Mouse (Mus musculus) limb, embryonic 14.5 days (tissue): ENCODE results near the gene Celf2. TPM values are rescaled to one million over a fixed set of nuclear protein-coding genes. Genes with fewer than 3 reads are reported as not detected.

Source experiments
- ATAC-seq: fragments of 200-750 bp; cut with Nextera tagmentation; 2 replicates; pipeline ENCODE4 v1.8.0; 2017; ENCODE audit warnings: low read depth, moderate number of reproducible peaks, moderate TSS enrichment; ENCODE audit not compliant: low FRiP score
- DNase-seq: peaks from one replicate; pipeline ENCODE4 v3.0.0-alpha.2; 2015; ENCODE audit warnings: low spot score
- H3K27ac ChIP-seq: fragments of 300-500 bp; sonication (generic); replicated peaks from 2 replicates; pipeline ENCODE4 v1.5.1; 2014; ENCODE audit warnings: low read depth, mild to moderate bottlenecking, low read length, moderate library complexity, mixed read lengths
- H3K27me3 ChIP-seq: fragments of 300-500 bp; sonication (generic); 2 replicates; pipeline ENCODE4 v1.6.1; 2014; ENCODE audit warnings: low read length, mixed read lengths; ENCODE audit not compliant: control insufficient read depth, insufficient read depth
- H3K36me3 ChIP-seq: fragments of 300-500 bp; sonication (generic); 2 replicates; pipeline ENCODE4 v1.6.1; 2014; ENCODE audit warnings: mild to moderate bottlenecking, low read length, moderate library complexity, mixed read lengths; ENCODE audit not compliant: control insufficient read depth, insufficient read depth
- H3K4me1 ChIP-seq: fragments of 300-500 bp; sonication (generic); 2 replicates; pipeline ENCODE4 v1.6.1; 2014; ENCODE audit warnings: antibody characterized with exemption, low read length, mixed read lengths; ENCODE audit not compliant: control insufficient read depth, insufficient read depth
- H3K4me2 ChIP-seq: fragments of 300-500 bp; sonication (generic); replicated peaks from 2 replicates; pipeline ENCODE4 v1.6.1; 2014; ENCODE audit warnings: low read depth, mild to moderate bottlenecking, low read length, moderate library complexity; ENCODE audit not compliant: severe bottlenecking
- H3K4me3 ChIP-seq: fragments of 300-500 bp; sonication (generic); replicated peaks from 2 replicates; pipeline ENCODE4 v1.5.1; 2014; ENCODE audit warnings: low read length
- H3K9ac ChIP-seq: fragments of 300-500 bp; sonication (generic); 2 replicates; pipeline ENCODE4 v1.6.1; 2014; ENCODE audit warnings: mild to moderate bottlenecking, low read depth, low read length, moderate library complexity; ENCODE audit not compliant: severe bottlenecking
- H3K9me3 ChIP-seq: fragments of 300-500 bp; sonication (generic); 2 replicates; pipeline ENCODE4 v1.6.1; 2016; ENCODE audit warnings: low read length; ENCODE audit not compliant: control insufficient read depth
- POLR2A ChIP-seq: fragments of 200-500 bp; IDR thresholded peaks from 2 replicates; pipeline ENCODE4 v1.8.0; 2012; ENCODE audit warnings: inconsistent platforms, mild to moderate bottlenecking, moderate library complexity, borderline replicate concordance; ENCODE audit not compliant: insufficient read depth, insufficient read length; ENCODE audit errors: extremely low read depth
- WGBS: fragments of 180-500 bp; shearing (Covaris S2); extraction: QIAGEN DNeasy Blood & Tissue Kit; methylation state at CpG from one replicate; pipeline ENCODE4 v1.1.7; 2014; 5-methylcytosine and 5-hydroxymethylcytosine counted together
- polyA plus RNA-seq, 2 experiments: library from polyadenylated mRNA; depleted of rRNA in 1 of 2; stranded (reverse) in 1 of 2; unstranded in 1 of 2; fragments of >200 nt; fragmentation: Nextera tagmentation in 1 of 2; extraction: Ambion mirVana in 1 of 2; gene quantifications; 2 replicates each; pipeline versions ENCODE4 v1.2.1 to v1.2.3; 2012 to 2014

Gene Celf2
- polyA plus RNA-seq, 2 experiments: 55.3 to 75.1 TPM

- H3K9me3 ChIP-seq: no peaks in the 10 kb centered on the region
- no peak overlapping the region for H3K4me2 ChIP-seq
- WGBS: 47% methylated on average over 4 of the region's 4 CpGs
- no peaks in the 10 kb centered on the region for H3K4me1 ChIP-seq
- TF ChIP-seq POLR2A: no peak
- DNase-seq: peak; percentile 28
- no peak overlapping the region for H3K4me3 ChIP-seq
- no peaks in the 10 kb centered on the region for H3K36me3 ChIP-seq
- H3K9ac ChIP-seq: no peak overlapping the region
- no peak overlapping the region for H3K27ac ChIP-seq
- no peaks in the 10 kb centered on the region for H3K27me3 ChIP-seq
- ATAC-seq: peak; percentile 71
Observed at GRCm38 (mm10) chr2:6667611-6668010, 841.8 kb downstream of the Celf2 start.

- no peak overlapping the region for H3K4me2 ChIP-seq
- no peaks in the 10 kb centered on the region for H3K27me3 ChIP-seq
- H3K9ac ChIP-seq: no peak overlapping the region
- no peaks in the 10 kb centered on the region for H3K4me1 ChIP-seq
- DNase-seq (no peak), ATAC-seq (no peak)
- no peaks in the 10 kb centered on the region for H3K36me3 ChIP-seq
- no peak overlapping the region for H3K27ac ChIP-seq
- WGBS: 85% methylated on average over 4 of the region's 4 CpGs
- no peak overlapping the region for H3K4me3 ChIP-seq
- no peak for TF ChIP-seq POLR2A
- H3K9me3 ChIP-seq: no peaks in the 10 kb centered on the region
Observed at GRCm38 (mm10) chr2:6659834-6660233, 849.5 kb downstream of the Celf2 start.

- H3K27me3 ChIP-seq: no peaks in the 10 kb centered on the region
- H3K4me3 ChIP-seq: no peak overlapping the region
- H3K4me2 ChIP-seq: no peak overlapping the region
- DNase-seq (no peak), ATAC-seq (no peak)
- H3K36me3 ChIP-seq: no peaks in the 10 kb centered on the region
- WGBS: 62% methylated on average over 6 of the region's 6 CpGs
- H3K9ac ChIP-seq: no peak overlapping the region
- H3K9me3 ChIP-seq: no peaks in the 10 kb centered on the region
- TF ChIP-seq POLR2A: no peak
- H3K4me1 ChIP-seq: no peaks in the 10 kb centered on the region
- no peak overlapping the region for H3K27ac ChIP-seq
Observed at GRCm38 (mm10) chr2:6653719-6654118, 855.6 kb downstream of the Celf2 start.

GRCm38 (mm10) chr2:6651697-6652096 is 857.7 kb downstream of the Celf2 start:
- Histone ChIP-seq H3K27me3 (no peaks in the 10 kb centered on the region), H3K9ac (no peak overlapping the region), H3K27ac (no peak overlapping the region), H3K4me2 (no peak overlapping the region), H3K9me3 (no peaks in the 10 kb centered on the region), H3K4me1 (no peaks in the 10 kb centered on the region), H3K4me3 (no peak overlapping the region), H3K36me3 (no peaks in the 10 kb centered on the region)
- no peak for TF ChIP-seq POLR2A
- no peak for DNase-seq
- WGBS: 62% methylated on average over 1 of the region's 1 CpGs
- ATAC-seq: no peak

GRCm38 (mm10) chr2:6648877-6649276 is 860.5 kb downstream of the Celf2 start:
- WGBS: 76% methylated on average over 6 of the region's 6 CpGs
- Histone ChIP-seq H3K36me3 (no peaks in the 10 kb centered on the region), H3K27me3 (no peaks in the 10 kb centered on the region), H3K4me2 (no peak overlapping the region), H3K9me3 (no peaks in the 10 kb centered on the region), H3K4me1 (no peaks in the 10 kb centered on the region), H3K27ac (no peak overlapping the region), H3K4me3 (no peak overlapping the region), H3K9ac (no peak overlapping the region)
- ATAC-seq (no peak), DNase-seq (no peak)
- no peak for TF ChIP-seq POLR2A

- H3K36me3 ChIP-seq: no peaks in the 10 kb centered on the region
- no peak overlapping the region for H3K4me2 ChIP-seq
- no peaks in the 10 kb centered on the region for H3K4me1 ChIP-seq
- no peaks in the 10 kb centered on the region for H3K27me3 ChIP-seq
- no peak overlapping the region for H3K4me3 ChIP-seq
- WGBS: 82% methylated on average over 4 of the region's 4 CpGs
- H3K9me3 ChIP-seq: no peaks in the 10 kb centered on the region
- no peak overlapping the region for H3K27ac ChIP-seq
- no peak overlapping the region for H3K9ac ChIP-seq
- TF ChIP-seq POLR2A: no peak
- no peak for DNase-seq
- ATAC-seq: no peak
Observed at GRCm38 (mm10) chr2:6647028-6647427, 862.3 kb downstream of the Celf2 start.
